Mouse (Mus musculus): Measurements from ENCODE around the gene Atg2b.

DNA sequence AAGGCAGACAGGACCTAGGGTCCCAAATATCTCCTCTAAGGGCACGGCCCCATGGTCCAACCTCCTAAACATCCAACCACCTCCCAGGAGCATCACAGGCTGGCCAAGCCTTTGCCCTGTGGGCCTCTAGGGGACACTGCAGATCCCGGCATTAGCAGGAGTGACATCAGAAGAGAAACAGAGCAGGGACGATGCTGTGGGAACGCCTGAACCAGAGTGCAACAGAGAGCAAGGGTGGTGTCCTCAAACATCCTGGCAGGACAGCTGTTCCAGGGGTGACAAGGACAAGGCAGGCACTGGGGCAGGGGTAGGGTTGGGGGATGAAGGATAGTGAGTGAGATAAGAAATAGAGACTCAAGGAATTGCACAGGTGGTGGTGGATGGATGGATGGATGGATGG lies 78.1 kb downstream of the Atg2b start:
- TF ChIP-seq POLR2A (IDR thresholded peaks at IDR 0.05; ENCODE audit: insufficient read depth, low read length), result no peak
- TF ChIP-seq CTCF (IDR thresholded peaks at IDR 0.05; ENCODE audit: low read depth, low read length), result no peak
- no peak for TF ChIP-seq EP300 (IDR thresholded peaks at IDR 0.05; ENCODE audit: insufficient read depth, low read depth, low read length)
